Mouse (Mus musculus): ENCODE data around the gene Olfr474. TPM values are rescaled to one million over a fixed set of nuclear protein-coding genes. Genes with fewer than 3 reads are reported as not detected.
"Not testable (repeated sequence)": the region's sequence is repeated elsewhere in the genome, so short reads cannot be mapped to it uniquely, and the experiment has no call there.

Olfr474 gene
- total RNA-seq (2021) = not detected
- long read RNA-seq, experiment 1 = 0 reads
- long read RNA-seq, experiment 2 = 0 reads

- no peak for DNase-seq (ENCODE audit: low spot score in 2 of 2)
- intact Hi-C loops (cut with DNase I) = no loop called here
Measured at GRCm38 (mm10) chr7:107954343-107954742, at the start of gene Olfr474. Gene Olfr474 (plus strand): TSS chr7:107954643.

GRCm38 (mm10) chr7:107930146-107930545, 24.3 kb upstream of the Olfr474 start, which contains the start of gene Olfr473:
Gene Olfr473 (plus strand): TSS chr7:107930446.
- DNase-seq (ENCODE audit: low spot score in 2 of 2) = no peak
- intact Hi-C loops (cut with DNase I) = no loop called here

GRCm38 (mm10) chr7:107952539-107952938, 1.9 kb upstream of the Olfr474 start:
- DNase-seq (ENCODE audit: low spot score in 2 of 2); intact Hi-C loops (cut with DNase I): not testable (repeated sequence)

- no peak for DNase-seq (ENCODE audit: low spot score in 2 of 2)
- intact Hi-C loops (cut with DNase I) = no loop called here
Measured at GRCm38 (mm10) chr7:107964503-107964902, 10.1 kb downstream of the Olfr474 start, which contains the start of gene Olfr476. Gene Olfr476 (plus strand): TSS chr7:107964803.

GRCm38 (mm10) chr7:107986393-107986792, 31.9 kb downstream of the Olfr474 start, which contains the start of gene Olfr477:
Gene Olfr477 (plus strand): TSS chr7:107986693.
- intact Hi-C loops (cut with DNase I) = no loop called here
- DNase-seq (ENCODE audit: low spot score in 2 of 2) = no peak

Other genes with a start within 250 kb of the Olfr474 start
- gene Cyb5r2, start 196.6 kb upstream of the Olfr474 start, total RNA-seq (2021) = not detected
- gene Ovch2, start 153.4 kb upstream of the Olfr474 start, total RNA-seq (2021) = not detected
- gene Olfr467, start 142.4 kb upstream of the Olfr474 start, total RNA-seq (2021) = not detected
- not detected for gene Olfr469, start 129.1 kb upstream of the Olfr474 start, total RNA-seq (2021)
- gene Olfr470, start 107.2 kb upstream of the Olfr474 start, total RNA-seq (2021) = not detected
- not detected for gene Olfr472, start 56.7 kb upstream of the Olfr474 start, total RNA-seq (2021)
- not detected for gene Olfr473, start 24.2 kb upstream of the Olfr474 start, total RNA-seq (2021)
- gene Olfr476, start 10.2 kb downstream of the Olfr474 start, total RNA-seq (2021) = not detected
- not detected for gene Olfr477, start 32.0 kb downstream of the Olfr474 start, total RNA-seq (2021)
- gene Olfr478, start 79.3 kb downstream of the Olfr474 start, total RNA-seq (2021) = not detected
- gene Olfr479, start 96.0 kb downstream of the Olfr474 start, total RNA-seq (2021) = not detected
- not detected for gene Olfr480, start 112.7 kb downstream of the Olfr474 start, total RNA-seq (2021)
- not detected for gene Olfr481, start 125.2 kb downstream of the Olfr474 start, total RNA-seq (2021)
- 1 to 10 TPM; 2.0 to 2.3 TPM for gene Olfr482, start 142.9 kb downstream of the Olfr474 start, total RNA-seq (2021)
- not detected for gene Olfr483, start 146.2 kb downstream of the Olfr474 start, total RNA-seq (2021)
- gene Olfr484, start 172.8 kb downstream of the Olfr474 start, total RNA-seq (2021) = not detected
- not detected for gene Olfr485, start 205.2 kb downstream of the Olfr474 start, total RNA-seq (2021)
- not detected for gene Olfr486, start 218.1 kb downstream of the Olfr474 start, total RNA-seq (2021)

Data from left cerebral cortex, postnatal 14 days (tissue).